Mouse (Mus musculus) layer of hippocampus, adult 9-11 months (tissue): ENCODE data around the gene Gm21366.
"Not testable (repeated sequence)": the region's sequence is repeated elsewhere in the genome, so short reads cannot be mapped to it uniquely, and the experiment has no call there.

Source experiments
- DNase-seq: peaks from one replicate; pipeline ENCODE4 v3.0.0; 2022

Gm21366 gene

DNA sequence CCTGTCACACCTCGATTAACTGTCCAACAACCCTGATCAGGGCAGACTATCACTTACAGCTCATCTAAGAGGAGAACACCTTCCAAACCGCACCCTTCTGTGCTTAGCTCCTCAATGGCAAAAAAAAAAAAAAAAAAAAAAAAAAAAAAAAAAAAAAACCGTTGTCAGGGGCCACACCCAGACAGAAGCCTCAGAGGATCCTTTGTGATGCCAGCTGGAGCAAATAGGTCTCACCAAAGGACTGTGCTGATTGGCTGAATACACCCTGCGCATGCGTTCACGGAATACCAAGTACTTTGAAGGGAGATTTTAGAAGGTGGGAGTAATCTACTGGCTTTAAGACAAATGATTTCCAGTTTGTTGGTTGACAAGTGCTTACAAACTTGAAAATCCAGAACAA lies at the start of gene Gm21366:
Gene Gm21366, minus strand, starts transcription at position 101 of the 400 bp plus-strand sequence.
- not testable (repeated sequence) for DNase-seq
